Mouse (Mus musculus) CD4-positive naive resting alpha-beta T cell, adult 57 days (primary cell): Measurements from ENCODE around the gene Gm12355. TPM values are rescaled to one million over a fixed set of nuclear protein-coding genes. Genes with fewer than 3 reads are reported as not detected.

ENCODE experiments used
- total RNA-seq: library from RNA; stranded (reverse); gene quantifications from one replicate; pipeline ENCODE4 v1.2.4, GENCODE M21; 2023

Gene Gm12355
- total RNA-seq = 23.9 TPM

GRCm38 (mm10) chr11:98625611-98626410 lies at the start of gene Gm12355, which contains the start of gene Gsdma3:
Gene Gm12355, minus strand, starts transcription at chr11:98625661.
Gene Gsdma3, plus strand, starts transcription at chr11:98626360.

GRCm38 (mm10) chr11:98664091-98664490 lies 38.6 kb upstream of the Gm12355 start, which contains the start of gene Gsdma:
Gene Gsdma, plus strand, starts transcription at chr11:98664351.

GRCm38 (mm10) chr11:98646459-98646858 lies 21.0 kb upstream of the Gm12355 start, which contains the start of gene Gsdma2:
Gene Gsdma2, plus strand, starts transcription at chr11:98646759.

GRCm38 (mm10) chr11:98597991-98598390 lies 27.5 kb downstream of the Gm12355 start, which contains the start of gene Lrrc3c:
Gene Lrrc3c, plus strand, starts transcription at chr11:98598291.

GRCm38 (mm10) chr11:98586892-98587563 lies 38.4 kb downstream of the Gm12355 start, which contains the start of gene Ormdl3:
Gene Ormdl3, minus strand, starts transcription at chr11:98587368.

Other genes with a start within 250 kb of the Gm12355 start
- gene Tcap, start 241.8 kb downstream of the Gm12355 start, total RNA-seq = not detected
- gene Pnmt, start 239.2 kb downstream of the Gm12355 start, total RNA-seq = not detected
- gene Pgap3, start 225.2 kb downstream of the Gm12355 start, total RNA-seq = 9.3 TPM
- gene Erbb2, start 213.2 kb downstream of the Gm12355 start, total RNA-seq = 0.18 TPM
- gene Mien1, start 186.7 kb downstream of the Gm12355 start, total RNA-seq = 55.7 TPM
- 1.2 TPM for gene Grb7, start 179.3 kb downstream of the Gm12355 start, total RNA-seq
- 133 TPM for gene Ikzf3, start 79.6 kb downstream of the Gm12355 start, total RNA-seq
- gene Zpbp2, start 74.6 kb downstream of the Gm12355 start, total RNA-seq = 5.8 TPM
- gene Ormdl3, start 38.3 kb downstream of the Gm12355 start, total RNA-seq = 23.7 TPM
- gene Lrrc3c, start 27.4 kb downstream of the Gm12355 start, total RNA-seq = not detected
- 0.35 TPM for gene Gsdma3, start 699 bp upstream of the Gm12355 start, total RNA-seq
- not detected for gene Gsdma2, start 21.1 kb upstream of the Gm12355 start, total RNA-seq
- gene Gsdma, start 38.7 kb upstream of the Gm12355 start, total RNA-seq = not detected
- 78.2 TPM for gene Psmd3, start 56.9 kb upstream of the Gm12355 start, total RNA-seq
- not detected for gene Csf3, start 75.6 kb upstream of the Gm12355 start, total RNA-seq
- 75.6 TPM for gene Med24, start 103.8 kb upstream of the Gm12355 start, total RNA-seq
- gene Thra, start 115.0 kb upstream of the Gm12355 start, total RNA-seq = 44.0 TPM
- 5.1 TPM for gene Nr1d1, start 149.7 kb upstream of the Gm12355 start, total RNA-seq
- 123 TPM for gene Msl1, start 169.9 kb upstream of the Gm12355 start, total RNA-seq
- gene Casc3, start 179.2 kb upstream of the Gm12355 start, total RNA-seq = 119 TPM
- not detected for gene Rapgefl1, start 211.1 kb upstream of the Gm12355 start, total RNA-seq
- gene Wipf2, start 238.0 kb upstream of the Gm12355 start, total RNA-seq = 41.1 TPM